Mouse (Mus musculus) common myeloid progenitor, adult 5-6 weeks (primary cell): Measurements from ENCODE around the gene Trp53i13. TPM values are rescaled to one million over a fixed set of nuclear protein-coding genes. Genes with fewer than 3 reads are reported as not detected.
A peak's percentile ranks its signal among the peaks of the same experiment; 100 is the strongest.

ENCODE experiments used
- ATAC-seq: replicated peaks from 2 replicates; pipeline ENCODE4 v1.8.0; 2016; ENCODE audit warnings: low read depth, mild to moderate bottlenecking, moderate TSS enrichment, inconsistent platforms; ENCODE audit not compliant: poor library complexity, severe bottlenecking
- total RNA-seq: library from RNA; stranded (forward); fragments of 200-1000, 187-1606 nt; gene quantifications from 2 replicates; pipeline ENCODE4 v1.2.3, GENCODE M21; 2017

The Trp53i13 gene
- total RNA-seq, 1 experiment from 2014 or later = 3.5 TPM

GRCm38 (mm10) chr11:77508068-77509021, 7.4 kb downstream of the Trp53i13 start:
- ATAC-seq = peak; percentile 82

- no peak for ATAC-seq
Measured at GRCm38 (mm10) chr11:77507426-77507825, 8.4 kb downstream of the Trp53i13 start.

DNA sequence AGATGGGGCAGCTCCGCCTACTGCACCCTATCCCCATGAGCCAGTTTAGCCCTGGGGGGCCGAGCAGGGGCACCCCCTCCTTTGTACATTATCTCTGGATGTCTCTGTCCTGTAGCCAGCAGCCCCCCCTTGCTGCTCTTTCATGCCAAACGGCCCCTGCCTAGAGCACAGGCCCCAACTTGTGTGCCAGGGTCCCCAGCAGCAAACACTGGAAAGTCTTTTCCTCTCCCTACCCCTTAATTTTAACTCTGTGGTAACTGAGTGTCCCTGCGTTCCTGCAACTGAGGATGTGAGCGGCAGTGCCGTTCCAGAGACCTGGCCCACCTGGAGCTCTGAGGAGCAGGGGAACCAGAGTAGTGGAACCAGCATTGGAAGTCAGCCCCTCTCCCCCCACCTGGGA, 8.8 kb downstream of the Trp53i13 start:
- no peak for ATAC-seq

DNA sequence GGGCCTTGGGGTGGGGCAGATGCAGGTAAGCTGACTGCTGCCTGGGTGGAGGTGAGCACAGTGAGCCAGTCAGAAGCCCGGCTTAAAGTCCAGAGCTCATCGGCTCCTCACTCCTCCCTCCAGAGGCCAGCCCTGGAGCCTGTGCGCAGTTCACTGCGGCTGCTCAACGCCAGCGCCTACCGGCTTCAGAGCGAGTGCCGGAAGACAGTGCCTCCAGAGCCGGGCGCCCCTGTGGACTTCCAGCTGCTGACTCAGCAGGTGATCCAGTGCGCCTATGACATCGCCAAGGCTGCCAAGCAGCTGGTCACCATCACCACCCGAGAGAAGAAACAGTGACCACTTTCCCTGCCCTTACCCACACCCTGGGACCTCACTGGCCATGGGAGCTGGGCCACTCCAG, 9.5 kb downstream of the Trp53i13 start:
- ATAC-seq = no peak

- no peak for ATAC-seq
Measured at GRCm38 (mm10) chr11:77505291-77505980, 10.3 kb downstream of the Trp53i13 start.

GRCm38 (mm10) chr11:77504377-77504776, 11.4 kb downstream of the Trp53i13 start:
- no peak for ATAC-seq

DNA sequence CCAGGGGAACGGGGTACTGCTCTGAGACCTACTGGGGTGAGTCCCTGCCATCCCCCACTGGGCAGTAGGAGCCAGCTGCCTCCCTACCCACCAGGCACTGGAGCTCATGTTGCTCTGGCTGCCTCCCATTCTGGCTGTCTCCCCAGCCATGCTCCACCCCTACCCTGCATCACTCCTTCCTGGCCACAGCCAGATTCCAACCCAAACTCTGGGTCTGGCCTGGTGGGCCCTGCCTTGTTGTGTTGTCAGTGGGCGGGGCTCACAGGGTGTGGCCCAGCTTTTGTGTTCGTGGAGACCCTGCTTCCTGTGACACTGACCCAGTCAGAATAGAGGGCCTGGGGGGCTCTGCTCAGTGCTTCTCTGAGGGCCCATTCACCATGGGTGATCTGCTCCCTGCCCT, 12.3 kb downstream of the Trp53i13 start:
- ATAC-seq = no peak

GRCm38 (mm10) chr11:77502481-77502880, 13.3 kb downstream of the Trp53i13 start:
- ATAC-seq = no peak

- ATAC-seq = no peak
Measured at GRCm38 (mm10) chr11:77501971-77502370, 13.8 kb downstream of the Trp53i13 start.

DNA sequence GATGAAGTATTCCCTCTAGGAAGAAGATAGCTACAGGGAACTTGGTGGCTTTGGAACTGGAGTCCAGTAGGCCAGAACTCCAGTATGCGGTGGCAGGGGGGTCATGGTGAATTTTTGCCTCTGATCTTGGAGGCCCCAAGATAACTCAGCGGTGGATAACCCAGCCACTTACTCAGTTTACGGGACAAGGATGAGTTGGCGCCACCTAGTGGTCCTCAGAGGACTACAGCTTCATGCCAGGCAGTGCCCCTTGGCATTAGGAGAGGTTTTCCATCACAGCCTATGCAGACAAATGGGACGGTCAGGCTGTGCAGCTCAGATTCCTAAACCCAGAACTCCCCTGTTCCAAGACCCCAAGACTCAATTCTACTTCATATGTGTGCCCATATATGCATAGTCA, 14.4 kb downstream of the Trp53i13 start:
- peak; percentile 75 for ATAC-seq

GRCm38 (mm10) chr11:77500361-77501325, 15.1 kb downstream of the Trp53i13 start:
- no peak for ATAC-seq

DNA sequence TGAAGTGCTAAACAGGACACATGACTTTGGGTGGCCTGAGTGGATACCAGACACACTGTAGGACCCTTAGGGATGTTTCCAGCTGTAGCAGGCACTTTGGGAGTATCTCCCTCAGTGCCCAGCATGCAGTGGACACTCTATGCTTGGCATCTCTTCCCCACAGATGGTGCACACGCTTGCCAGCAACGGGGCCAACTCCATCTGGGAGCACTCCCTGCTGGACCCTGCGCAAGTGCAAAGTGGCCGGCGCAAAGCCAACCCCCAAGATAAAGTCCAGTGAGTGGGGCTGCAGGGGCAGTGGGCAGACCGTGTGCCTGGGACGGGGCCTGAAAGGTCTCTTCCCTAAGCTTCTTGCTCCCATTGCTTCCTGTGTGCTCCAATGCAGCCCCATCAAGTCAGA, 16.4 kb downstream of the Trp53i13 start:
- ATAC-seq = no peak

- ATAC-seq = no peak
Measured at GRCm38 (mm10) chr11:77498261-77499139, 17.3 kb downstream of the Trp53i13 start.

DNA sequence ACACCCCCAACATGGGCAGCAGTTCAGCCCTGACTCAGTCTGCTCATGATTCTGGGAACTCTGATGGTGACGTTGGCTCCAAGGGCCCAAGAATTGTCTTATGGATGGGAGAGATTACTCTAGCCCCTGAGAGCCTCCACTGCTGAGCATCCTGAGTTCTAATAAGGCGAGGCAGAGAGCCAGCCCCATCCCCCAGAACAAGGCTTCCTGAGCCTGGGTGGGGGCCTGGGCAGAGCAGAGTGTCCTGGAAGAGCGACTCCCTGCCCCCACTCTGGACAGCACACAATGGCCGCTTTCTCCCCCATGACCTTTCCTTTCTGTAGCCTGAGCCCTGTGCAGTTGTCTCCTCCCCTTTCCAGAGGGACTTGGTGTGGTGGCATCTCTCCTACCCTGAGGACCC, 17.9 kb downstream of the Trp53i13 start:
- no peak for ATAC-seq

DNA sequence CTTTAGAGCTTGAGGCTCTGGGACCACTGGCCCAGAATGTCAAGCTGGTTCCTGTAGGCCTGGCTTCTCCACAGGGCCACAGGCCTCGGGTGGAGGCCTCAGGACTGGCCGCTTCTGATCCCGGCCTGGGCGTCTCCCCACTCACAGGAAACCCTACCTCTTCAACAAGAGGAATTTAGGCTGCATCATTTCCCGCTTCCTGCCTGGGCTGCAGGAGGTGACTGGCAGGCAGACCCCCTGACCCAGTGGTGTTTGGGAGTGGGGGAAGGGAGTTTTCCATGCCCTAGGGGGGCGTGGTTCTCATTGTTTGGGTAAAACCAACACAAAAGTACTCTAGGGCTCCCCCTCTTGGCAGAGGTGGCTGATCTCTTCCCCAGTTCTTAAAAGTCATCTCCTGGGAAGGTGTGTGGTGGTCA, 18.4 kb downstream of the Trp53i13 start:
- ATAC-seq = peak; percentile 28

- no peak for ATAC-seq
Measured at GRCm38 (mm10) chr11:77495507-77495906, 20.3 kb downstream of the Trp53i13 start.

GRCm38 (mm10) chr11:77494782-77495181, 21.0 kb downstream of the Trp53i13 start:
- ATAC-seq = no peak

DNA sequence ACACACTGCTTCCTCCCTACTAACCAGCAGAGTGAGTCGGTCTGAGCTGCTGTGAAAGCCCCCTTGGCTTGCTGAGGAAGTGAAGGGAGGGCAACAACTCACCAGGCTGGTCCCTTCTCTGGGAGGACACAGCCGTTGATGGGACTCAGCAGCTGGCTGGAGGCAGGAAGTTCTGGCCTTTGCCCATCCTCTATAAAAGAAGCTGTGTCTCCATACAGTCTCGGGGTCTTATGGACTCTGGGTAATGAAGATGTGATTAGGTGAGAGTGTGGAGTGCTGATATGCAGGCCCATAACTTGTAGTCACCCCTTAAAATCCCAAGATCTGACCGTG, 21.5 kb downstream of the Trp53i13 start:
- ATAC-seq = no peak
